Mouse (Mus musculus): Measurements from ENCODE around the gene Gm28360.
"Not testable (repeated sequence)": the region's sequence is repeated elsewhere in the genome, so short reads cannot be mapped to it uniquely, and the experiment has no call there.

Gm28360 gene

DNA sequence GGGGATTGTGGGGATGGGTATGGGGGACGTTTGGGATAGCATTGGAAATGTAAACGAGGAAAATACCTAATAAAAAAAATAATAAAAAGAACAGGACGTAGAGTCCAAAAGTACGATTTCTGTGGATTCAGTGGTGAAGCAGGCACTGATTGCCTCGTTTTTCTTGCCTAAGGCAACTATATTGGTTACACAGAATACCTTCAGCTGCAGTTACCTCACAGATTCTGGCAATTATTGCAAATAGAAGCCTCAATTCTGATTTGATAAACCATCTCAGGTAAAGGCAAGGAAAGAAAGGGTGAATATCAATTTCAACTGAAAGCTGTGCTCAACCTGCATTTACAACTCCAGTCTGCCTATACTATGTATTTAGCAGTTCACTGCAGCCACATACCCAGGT, at the start of gene Gm28360:
Gm28360 (plus strand) TSS at position 301 of the 400 bp plus-strand sequence.
- DNase-seq (ENCODE audit: low spot score) = not testable (repeated sequence)

DNA sequence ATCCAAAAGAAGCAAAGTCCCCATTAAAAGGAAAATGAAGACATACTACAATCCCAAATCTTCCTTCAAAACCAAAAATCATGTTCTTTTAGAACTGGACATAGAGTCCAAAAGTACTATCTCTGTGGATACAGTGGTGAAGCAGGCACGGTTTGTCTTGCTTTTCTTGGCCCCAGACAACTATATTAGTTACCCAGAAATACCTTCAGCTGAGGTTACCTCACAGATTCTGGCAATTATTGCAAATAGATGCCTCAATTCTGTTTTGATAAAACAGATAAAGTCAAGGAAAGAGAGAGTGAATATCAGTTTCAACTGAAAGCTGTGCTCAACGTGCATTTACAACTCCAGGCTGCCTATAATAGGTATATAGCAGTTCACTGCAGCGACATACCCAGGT, 49.0 kb upstream of the Gm28360 start, which contains the start of gene B020011L13Rik:
B020011L13Rik (plus strand) TSS at position 301 of the 400 bp plus-strand sequence.
- DNase-seq (ENCODE audit: low spot score) = not testable (repeated sequence)

DNA sequence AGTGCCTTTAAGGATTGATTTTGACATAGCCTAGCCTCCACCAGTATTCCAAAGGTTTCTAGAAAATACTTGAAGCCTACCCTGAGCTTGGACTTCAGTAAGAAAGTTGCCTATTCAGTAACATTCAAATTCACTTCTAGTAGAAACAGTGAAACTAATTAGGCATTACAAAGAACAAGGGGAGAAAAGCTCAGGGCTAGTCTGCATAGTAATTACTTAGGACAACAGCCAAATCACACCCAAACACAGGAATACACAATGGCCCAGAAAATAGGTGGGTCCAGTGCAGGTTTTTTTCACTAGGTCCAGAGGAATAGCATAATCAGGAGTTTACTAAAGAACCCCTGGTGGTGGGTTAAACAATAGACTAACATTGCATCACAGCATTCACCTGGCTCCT, 13.6 kb upstream of the Gm28360 start:
- not testable (repeated sequence) for DNase-seq (ENCODE audit: low spot score)

DNA sequence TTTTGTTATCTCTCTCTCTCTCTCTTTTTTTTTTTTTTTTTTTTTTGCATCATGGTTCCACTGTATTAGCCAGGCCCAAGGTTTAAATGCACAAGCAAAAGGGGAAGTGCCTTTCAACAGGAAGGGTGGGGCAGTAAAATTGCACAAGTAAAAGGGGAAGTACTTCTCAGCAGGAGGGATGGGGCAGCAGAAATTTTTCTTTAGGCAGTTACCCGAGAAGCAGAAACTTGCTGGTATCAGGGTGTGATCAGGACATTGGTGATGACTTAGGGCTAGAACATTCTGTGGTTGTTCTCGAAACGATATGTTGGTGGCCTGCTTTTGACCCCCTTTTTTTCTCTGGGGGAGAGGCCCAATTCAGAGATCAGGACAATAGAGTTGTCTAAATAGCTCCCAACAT, 21.8 kb downstream of the Gm28360 start:
- not testable (repeated sequence) for DNase-seq (ENCODE audit: low spot score)
